Mouse (Mus musculus): ENCODE results near the gene Nisch. TPM values are rescaled to one million over a fixed set of nuclear protein-coding genes. Genes with fewer than 3 reads are reported as not detected.

Gene Nisch
- 160 TPM for polyA plus RNA-seq (2012; fragmentation: generic; extraction: Trizol)
- long read RNA-seq, experiment 1, full-length matches to known transcripts = 22 of 91 reads
- long read RNA-seq, experiment 1, partial matches to known transcripts = 20 of 91 reads
- long read RNA-seq, experiment 1, other reads (novel, unspliced or antisense) = 49 of 91 reads
- long read RNA-seq, experiment 2, full-length matches to known transcripts = 313 of 460 reads
- long read RNA-seq, experiment 2, partial matches to known transcripts = 92 of 460 reads
- long read RNA-seq, experiment 2, other reads (novel, unspliced or antisense) = 55 of 460 reads

DNA sequence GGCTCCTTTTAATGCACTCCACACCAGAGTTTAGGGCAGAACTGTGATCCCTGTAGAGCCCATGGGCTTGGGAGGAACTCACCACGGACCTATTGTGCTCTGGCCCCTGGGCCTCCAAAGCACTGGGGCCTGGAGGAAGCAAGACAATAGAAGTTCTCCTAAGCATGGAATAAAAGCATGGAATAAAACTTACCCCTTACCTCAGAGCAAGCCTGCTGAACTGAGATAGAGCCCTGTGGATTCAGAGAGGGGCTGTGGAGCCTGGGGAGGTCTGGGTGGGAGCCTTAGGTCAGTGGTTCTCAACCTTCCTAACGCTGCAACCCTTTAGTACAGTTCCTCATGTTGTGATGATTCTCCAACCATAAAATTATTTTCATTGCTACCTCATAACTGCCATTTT, at the start of gene Nisch:
TSS of gene Nisch (minus strand) at position 101 of the 400 bp plus-strand sequence.
- H3ac ChIP-seq (ENCODE audit: control insufficient read depth, insufficient read length, low read depth) = peak within 1 kb of the TSS; percentile 50
- H3K27me3 ChIP-seq (ENCODE audit: control insufficient read depth, insufficient read depth, insufficient read length) = peaks cover 9% of the 10 kb centered on the region
- H3K4me3 ChIP-seq (ENCODE audit: insufficient read depth, poor library complexity, severe bottlenecking) = no peak within 1 kb of the TSS
- no peaks in the 10 kb centered on the region for H3K79me2 ChIP-seq (ENCODE audit: control insufficient read depth, insufficient read depth)
- no peaks in the 10 kb centered on the region for H3K79me3 ChIP-seq (ENCODE audit: low read depth)
- no peaks in the 10 kb centered on the region for H3K36me3 ChIP-seq (ENCODE audit: control insufficient read depth, insufficient read depth)
- no peak for TF ChIP-seq CTCF (IDR thresholded peaks at IDR 0.05; ENCODE audit: control insufficient read depth, insufficient read depth, insufficient read length)
- no peak for TF ChIP-seq USF1 (IDR thresholded peaks at IDR 0.05; ENCODE audit: low read depth)
- no peak for TF ChIP-seq MAX (IDR thresholded peaks at IDR 0.05)
- TF ChIP-seq FOSL1 (IDR thresholded peaks at IDR 0.05; ENCODE audit: insufficient read depth, low read length, poor library complexity, severe bottlenecking) = no peak
- no peak for TF ChIP-seq MYOD1 (IDR thresholded peaks at IDR 0.05; ENCODE audit: control insufficient read depth, insufficient read length, low read depth)
- no peak for TF ChIP-seq CEBPB (IDR thresholded peaks at IDR 0.05; ENCODE audit: low read depth)
- TF ChIP-seq MYOG (IDR thresholded peaks at IDR 0.05; ENCODE audit: control insufficient read depth, extremely low read depth, insufficient read length) = no peak

GRCm38 (mm10) chr14:31260932-31261331, 44.2 kb upstream of the Nisch start:
- H3K36me3 ChIP-seq (ENCODE audit: control insufficient read depth, insufficient read depth) = peaks cover 62% of the 10 kb centered on the region
- H3K79me3 ChIP-seq (ENCODE audit: low read depth) = no peaks in the 10 kb centered on the region
- H3K27me3 ChIP-seq (ENCODE audit: control insufficient read depth, insufficient read depth, insufficient read length) = no peaks in the 10 kb centered on the region
- H3ac ChIP-seq (ENCODE audit: control insufficient read depth, insufficient read length, low read depth) = no peak overlapping the region
- H3K4me3 ChIP-seq (ENCODE audit: insufficient read depth, poor library complexity, severe bottlenecking) = no peak overlapping the region
- TF ChIP-seq CEBPB (IDR thresholded peaks at IDR 0.05; ENCODE audit: low read depth) (no peak), MAX (IDR thresholded peaks at IDR 0.05) (no peak), CTCF (IDR thresholded peaks at IDR 0.05; ENCODE audit: control insufficient read depth, insufficient read depth, insufficient read length) (no peak), MYOD1 (IDR thresholded peaks at IDR 0.05; ENCODE audit: control insufficient read depth, insufficient read length, low read depth) (no peak), FOSL1 (IDR thresholded peaks at IDR 0.05; ENCODE audit: insufficient read depth, low read length, poor library complexity, severe bottlenecking) (no peak), MYOG (IDR thresholded peaks at IDR 0.05; ENCODE audit: control insufficient read depth, extremely low read depth, insufficient read length) (no peak), USF1 (IDR thresholded peaks at IDR 0.05; ENCODE audit: low read depth) (no peak)
- no peaks in the 10 kb centered on the region for H3K79me2 ChIP-seq (ENCODE audit: control insufficient read depth, insufficient read depth)

DNA sequence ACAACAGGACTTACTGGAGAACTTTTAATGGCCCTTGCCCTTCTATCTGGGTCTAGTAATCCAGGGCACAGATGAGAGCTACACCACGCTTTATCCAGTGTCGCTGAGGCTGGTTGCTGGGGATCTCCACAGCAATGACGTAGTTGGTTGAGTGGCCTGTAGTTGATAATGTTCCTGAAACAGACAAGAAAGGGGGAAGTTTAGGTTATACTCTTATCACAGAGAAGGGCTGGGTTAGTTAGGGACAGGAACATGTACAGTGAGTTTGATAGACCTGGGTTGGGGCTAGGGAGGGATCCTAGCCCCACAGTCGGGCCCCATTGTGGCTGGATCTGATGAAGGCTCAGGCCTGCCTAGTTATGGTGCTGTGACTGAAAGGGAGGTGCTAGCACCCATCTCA, 43.6 kb upstream of the Nisch start:
- Histone ChIP-seq H3K27me3 (ENCODE audit: control insufficient read depth, insufficient read depth, insufficient read length) (no peaks in the 10 kb centered on the region), H3K79me3 (ENCODE audit: low read depth) (no peaks in the 10 kb centered on the region), H3K79me2 (ENCODE audit: control insufficient read depth, insufficient read depth) (no peaks in the 10 kb centered on the region), H3ac (ENCODE audit: control insufficient read depth, insufficient read length, low read depth) (no peak overlapping the region), H3K4me3 (ENCODE audit: insufficient read depth, poor library complexity, severe bottlenecking) (no peak overlapping the region), H3K36me3 (ENCODE audit: control insufficient read depth, insufficient read depth) (peaks cover 68% of the 10 kb centered on the region)
- no peak for TF ChIP-seq CEBPB (IDR thresholded peaks at IDR 0.05; ENCODE audit: low read depth)

DNA sequence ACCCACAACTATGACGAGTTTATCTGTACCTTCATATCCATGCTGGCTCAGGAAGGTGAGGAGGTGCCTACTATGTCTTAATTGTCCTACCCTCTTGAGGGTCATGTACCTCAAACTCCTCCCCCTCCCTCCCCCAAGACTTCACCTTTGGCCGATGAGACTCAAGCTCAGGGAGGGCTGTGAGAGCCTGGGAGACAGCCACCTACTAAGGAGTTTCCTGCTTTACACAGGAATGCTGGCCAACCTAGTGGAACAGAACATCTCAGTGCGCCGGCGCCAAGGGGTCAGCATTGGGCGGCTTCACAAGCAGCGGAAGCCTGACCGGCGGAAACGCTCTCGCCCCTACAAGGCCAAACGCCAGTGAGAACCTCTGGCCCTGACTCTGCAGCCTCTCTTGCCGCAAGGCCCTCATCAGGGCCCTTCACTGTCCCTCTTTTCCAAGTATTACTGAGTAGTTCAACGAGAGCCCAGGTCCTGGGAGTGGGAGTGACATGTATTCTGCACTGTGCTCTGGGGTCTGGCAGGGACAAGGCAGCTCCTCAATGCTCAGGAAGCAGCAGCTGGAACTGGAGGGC, 41.8 kb upstream of the Nisch start:
- TF ChIP-seq MYOG (IDR thresholded peaks at IDR 0.05; ENCODE audit: control insufficient read depth, extremely low read depth, insufficient read length) (no peak), USF1 (IDR thresholded peaks at IDR 0.05; ENCODE audit: low read depth) (no peak), CEBPB (IDR thresholded peaks at IDR 0.05; ENCODE audit: low read depth) (no peak), MAX (IDR thresholded peaks at IDR 0.05) (no peak), CTCF (IDR thresholded peaks at IDR 0.05; ENCODE audit: control insufficient read depth, insufficient read depth, insufficient read length) (no peak), FOSL1 (IDR thresholded peaks at IDR 0.05; ENCODE audit: insufficient read depth, low read length, poor library complexity, severe bottlenecking) (no peak), MYOD1 (IDR thresholded peaks at IDR 0.05; ENCODE audit: control insufficient read depth, insufficient read length, low read depth) (no peak)
- H3K36me3 ChIP-seq (ENCODE audit: control insufficient read depth, insufficient read depth) = peaks cover 86% of the 10 kb centered on the region
- H3ac ChIP-seq (ENCODE audit: control insufficient read depth, insufficient read length, low read depth) = no peak overlapping the region
- peaks cover 9% of the 10 kb centered on the region for H3K79me2 ChIP-seq (ENCODE audit: control insufficient read depth, insufficient read depth)
- no peaks in the 10 kb centered on the region for H3K27me3 ChIP-seq (ENCODE audit: control insufficient read depth, insufficient read depth, insufficient read length)
- H3K79me3 ChIP-seq (ENCODE audit: low read depth) = peaks cover 5% of the 10 kb centered on the region
- H3K4me3 ChIP-seq (ENCODE audit: insufficient read depth, poor library complexity, severe bottlenecking) = no peak overlapping the region

DNA sequence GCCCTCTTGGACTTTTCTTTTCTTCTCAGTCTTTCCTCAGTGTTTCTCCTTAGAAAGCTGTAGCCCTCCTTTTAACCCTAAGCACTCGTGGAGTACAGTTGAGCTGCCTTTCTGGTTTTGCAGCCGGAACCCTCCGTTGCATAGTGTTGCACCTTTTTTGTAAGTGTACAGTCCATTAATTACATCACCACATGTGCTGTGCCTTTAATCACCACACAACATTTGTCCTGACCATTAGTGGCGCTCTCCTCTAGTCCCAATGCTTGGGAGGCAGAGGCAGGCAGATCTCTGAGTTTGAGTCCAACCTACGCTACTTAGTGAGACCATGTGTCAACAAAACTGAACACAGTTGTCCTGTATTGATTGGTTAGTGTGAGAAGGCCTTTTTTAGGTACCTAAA, 35.3 kb upstream of the Nisch start:
- Histone ChIP-seq H3K36me3 (ENCODE audit: control insufficient read depth, insufficient read depth) (peaks cover 44% of the 10 kb centered on the region), H3K27me3 (ENCODE audit: control insufficient read depth, insufficient read depth, insufficient read length) (no peaks in the 10 kb centered on the region), H3K79me2 (ENCODE audit: control insufficient read depth, insufficient read depth) (peaks cover 33% of the 10 kb centered on the region), H3K4me3 (ENCODE audit: insufficient read depth, poor library complexity, severe bottlenecking) (peak overlapping the region; percentile 97), H3ac (ENCODE audit: control insufficient read depth, insufficient read length, low read depth) (peak overlapping the region; percentile 97), H3K79me3 (ENCODE audit: low read depth) (peaks cover 26% of the 10 kb centered on the region)
- TF ChIP-seq USF1 (IDR thresholded peaks at IDR 0.05; ENCODE audit: low read depth) = no peak
- TF ChIP-seq MAX (IDR thresholded peaks at IDR 0.05) = no peak
- no peak for TF ChIP-seq CTCF (IDR thresholded peaks at IDR 0.05; ENCODE audit: control insufficient read depth, insufficient read depth, insufficient read length)
- no peak for TF ChIP-seq FOSL1 (IDR thresholded peaks at IDR 0.05; ENCODE audit: insufficient read depth, low read length, poor library complexity, severe bottlenecking)
- no peak for TF ChIP-seq MYOG (IDR thresholded peaks at IDR 0.05; ENCODE audit: control insufficient read depth, extremely low read depth, insufficient read length)
- no peak for TF ChIP-seq MYOD1 (IDR thresholded peaks at IDR 0.05; ENCODE audit: control insufficient read depth, insufficient read length, low read depth)
